Mouse (Mus musculus): Measurements from ENCODE around the gene Borcs5. TPM values are rescaled to one million over a fixed set of nuclear protein-coding genes. Genes with fewer than 3 reads are reported as not detected.

Gene Borcs5
- polyA plus RNA-seq, 1 experiment from 2014 or later: 13.5 TPM

GRCm38 (mm10) chr6:134633553-134633952 is 5.8 kb upstream of the Borcs5 start:
- ATAC-seq: peak; percentile 76
- Histone ChIP-seq H3K4me2 (replicated peaks; ENCODE audit: low read depth) (no peak overlapping the region), H3K9me3 (ENCODE audit: control insufficient read depth) (no peaks in the 10 kb centered on the region), H3K9ac (ENCODE audit: low read depth, low read length) (no peak overlapping the region), H3K4me3 (ENCODE audit: low read depth, low read length) (no peak overlapping the region), H3K27ac (ENCODE audit: low read depth, low read length) (no peak overlapping the region), H3K27me3 (replicated peaks; ENCODE audit: control insufficient read depth, insufficient read depth, low read length) (no peaks in the 10 kb centered on the region), H3K4me1 (replicated peaks; ENCODE audit: control insufficient read depth, insufficient read depth, low read length) (no peaks in the 10 kb centered on the region), H3K36me3 (ENCODE audit: control insufficient read depth, insufficient read depth) (no peaks in the 10 kb centered on the region)
- no peak for TF ChIP-seq CTCF (IDR thresholded peaks at IDR 0.05; ENCODE audit: low read depth)
- WGBS: 77% methylated on average over 8 of the region's 8 CpGs

- 75% methylated on average over 4 of the region's 4 CpGs for WGBS
- no peaks in the 10 kb centered on the region for H3K4me1 ChIP-seq (replicated peaks; ENCODE audit: control insufficient read depth, insufficient read depth, low read length)
- no peaks in the 10 kb centered on the region for H3K27me3 ChIP-seq (replicated peaks; ENCODE audit: control insufficient read depth, insufficient read depth, low read length)
- no peak overlapping the region for H3K9ac ChIP-seq (ENCODE audit: low read depth, low read length)
- H3K4me2 ChIP-seq (replicated peaks; ENCODE audit: low read depth): no peak overlapping the region
- H3K36me3 ChIP-seq (ENCODE audit: control insufficient read depth, insufficient read depth): no peaks in the 10 kb centered on the region
- H3K4me3 ChIP-seq (ENCODE audit: low read depth, low read length): no peak overlapping the region
- no peak overlapping the region for H3K27ac ChIP-seq (ENCODE audit: low read depth, low read length)
- no peaks in the 10 kb centered on the region for H3K9me3 ChIP-seq (ENCODE audit: control insufficient read depth)
- no peak for ATAC-seq
- TF ChIP-seq CTCF (IDR thresholded peaks at IDR 0.05; ENCODE audit: low read depth): no peak
Measured at GRCm38 (mm10) chr6:134636476-134636875, 2.8 kb upstream of the Borcs5 start.

- Histone ChIP-seq H3K4me3 (ENCODE audit: low read depth, low read length) (no peak overlapping the region), H3K9me3 (ENCODE audit: control insufficient read depth) (no peaks in the 10 kb centered on the region), H3K27ac (ENCODE audit: low read depth, low read length) (no peak overlapping the region), H3K9ac (ENCODE audit: low read depth, low read length) (no peak overlapping the region), H3K4me2 (replicated peaks; ENCODE audit: low read depth) (no peak overlapping the region), H3K4me1 (replicated peaks; ENCODE audit: control insufficient read depth, insufficient read depth, low read length) (no peaks in the 10 kb centered on the region), H3K27me3 (replicated peaks; ENCODE audit: control insufficient read depth, insufficient read depth, low read length) (no peaks in the 10 kb centered on the region), H3K36me3 (ENCODE audit: control insufficient read depth, insufficient read depth) (peaks cover 8% of the 10 kb centered on the region; the same call in 1 of the 2 replicates)
- no peak for TF ChIP-seq CTCF (IDR thresholded peaks at IDR 0.05; ENCODE audit: low read depth)
- 97% methylated on average over 1 of the region's 1 CpGs for WGBS
- no peak for ATAC-seq
Measured at GRCm38 (mm10) chr6:134639900-134640299, 590 bp downstream of the Borcs5 start.

GRCm38 (mm10) chr6:134640485-134641475 is 1.5 kb downstream of the Borcs5 start:
- TF ChIP-seq CTCF (IDR thresholded peaks at IDR 0.05; ENCODE audit: low read depth): peak; percentile 87
- Histone ChIP-seq H3K27me3 (replicated peaks; ENCODE audit: control insufficient read depth, insufficient read depth, low read length) (no peaks in the 10 kb centered on the region), H3K9ac (ENCODE audit: low read depth, low read length) (peak overlapping the region; percentile 94), H3K9me3 (ENCODE audit: control insufficient read depth) (no peaks in the 10 kb centered on the region), H3K4me3 (ENCODE audit: low read depth, low read length) (peak overlapping the region; percentile 82), H3K36me3 (ENCODE audit: control insufficient read depth, insufficient read depth) (peaks cover 12% of the 10 kb centered on the region; the same call in 1 of the 2 replicates), H3K27ac (ENCODE audit: low read depth, low read length) (peak overlapping the region; percentile 68), H3K4me1 (replicated peaks; ENCODE audit: control insufficient read depth, insufficient read depth, low read length) (no peaks in the 10 kb centered on the region), H3K4me2 (replicated peaks; ENCODE audit: low read depth) (peak overlapping the region; percentile 90)
- 2% methylated on average over 65 of the region's 65 CpGs for WGBS
- ATAC-seq: peak; percentile 98

- Histone ChIP-seq H3K4me3 (ENCODE audit: low read depth, low read length) (peak overlapping the region; percentile 82), H3K4me2 (replicated peaks; ENCODE audit: low read depth) (peak overlapping the region; percentile 90), H3K27ac (ENCODE audit: low read depth, low read length) (no peak overlapping the region), H3K27me3 (replicated peaks; ENCODE audit: control insufficient read depth, insufficient read depth, low read length) (no peaks in the 10 kb centered on the region), H3K36me3 (ENCODE audit: control insufficient read depth, insufficient read depth) (peaks cover 12% of the 10 kb centered on the region; the same call in 1 of the 2 replicates), H3K9me3 (ENCODE audit: control insufficient read depth) (no peaks in the 10 kb centered on the region), H3K9ac (ENCODE audit: low read depth, low read length) (peak overlapping the region; percentile 94), H3K4me1 (replicated peaks; ENCODE audit: control insufficient read depth, insufficient read depth, low read length) (no peaks in the 10 kb centered on the region)
- ATAC-seq: no peak
- WGBS: 57% methylated on average over 9 of the region's 9 CpGs
- TF ChIP-seq CTCF (IDR thresholded peaks at IDR 0.05; ENCODE audit: low read depth): no peak
Measured at GRCm38 (mm10) chr6:134641738-134642446, 2.6 kb downstream of the Borcs5 start.

- 94% methylated on average over 5 of the region's 5 CpGs for WGBS
- no peak for ATAC-seq
Measured at GRCm38 (mm10) chr6:134643296-134643695, 4.0 kb downstream of the Borcs5 start.

More at GRCm38 (mm10) chr6:134643296-134643695, 4.0 kb downstream of the Borcs5 start:
- Histone ChIP-seq H3K27ac (ENCODE audit: low read depth, low read length) (no peak overlapping the region), H3K9me3 (ENCODE audit: control insufficient read depth) (no peaks in the 10 kb centered on the region), H3K4me3 (ENCODE audit: low read depth, low read length) (no peak overlapping the region), H3K4me2 (replicated peaks; ENCODE audit: low read depth) (no peak overlapping the region), H3K36me3 (ENCODE audit: control insufficient read depth, insufficient read depth) (peaks cover 12% of the 10 kb centered on the region; the same call in 1 of the 2 replicates), H3K27me3 (replicated peaks; ENCODE audit: control insufficient read depth, insufficient read depth, low read length) (no peaks in the 10 kb centered on the region), H3K4me1 (replicated peaks; ENCODE audit: control insufficient read depth, insufficient read depth, low read length) (no peaks in the 10 kb centered on the region), H3K9ac (ENCODE audit: low read depth, low read length) (no peak overlapping the region)
- TF ChIP-seq CTCF (IDR thresholded peaks at IDR 0.05; ENCODE audit: low read depth): peak; percentile 44

Measured in intestine, postnatal 0 days (tissue).